Mouse (Mus musculus) kidney, adult 2 months (tissue): ENCODE results near the gene Cubn.

Source experiments
- CTCF ChIP-seq: fragments of 200-500 bp; conservative IDR thresholded peaks from 2 replicates; pipeline ENCODE4 v1.5.1; 2011; ENCODE audit warnings: low read depth, mild to moderate bottlenecking, control low read depth, low read length, moderate library complexity, mixed read lengths; ENCODE audit not compliant: insufficient read depth, insufficient read length
- POLR2A ChIP-seq: fragments of 200-500 bp; IDR thresholded peaks from one replicate; pipeline ENCODE4 v1.6.1; 2011; ENCODE audit warnings: low read depth, low read length, control low read depth

GRCm38 (mm10) chr2:13297733-13298132, 193.9 kb downstream of the Cubn start:
- TF ChIP-seq CTCF (no peak), POLR2A (no peak)
